Mouse (Mus musculus) bone marrow macrophage, adult 2 months (primary cell): Measurements from ENCODE around the gene Rhbdf2.

Experiments
- CTCF ChIP-seq: IDR thresholded peaks from 2 replicates; pipeline ENCODE4 v1.5.1; 2012; ENCODE audit warnings: low read depth, mild to moderate bottlenecking, low read length, moderate library complexity
- POLR2A ChIP-seq: IDR thresholded peaks from 2 replicates; pipeline ENCODE4 v1.6.1; 2012; ENCODE audit warnings: mild to moderate bottlenecking, low read depth, low read length, borderline replicate concordance

DNA sequence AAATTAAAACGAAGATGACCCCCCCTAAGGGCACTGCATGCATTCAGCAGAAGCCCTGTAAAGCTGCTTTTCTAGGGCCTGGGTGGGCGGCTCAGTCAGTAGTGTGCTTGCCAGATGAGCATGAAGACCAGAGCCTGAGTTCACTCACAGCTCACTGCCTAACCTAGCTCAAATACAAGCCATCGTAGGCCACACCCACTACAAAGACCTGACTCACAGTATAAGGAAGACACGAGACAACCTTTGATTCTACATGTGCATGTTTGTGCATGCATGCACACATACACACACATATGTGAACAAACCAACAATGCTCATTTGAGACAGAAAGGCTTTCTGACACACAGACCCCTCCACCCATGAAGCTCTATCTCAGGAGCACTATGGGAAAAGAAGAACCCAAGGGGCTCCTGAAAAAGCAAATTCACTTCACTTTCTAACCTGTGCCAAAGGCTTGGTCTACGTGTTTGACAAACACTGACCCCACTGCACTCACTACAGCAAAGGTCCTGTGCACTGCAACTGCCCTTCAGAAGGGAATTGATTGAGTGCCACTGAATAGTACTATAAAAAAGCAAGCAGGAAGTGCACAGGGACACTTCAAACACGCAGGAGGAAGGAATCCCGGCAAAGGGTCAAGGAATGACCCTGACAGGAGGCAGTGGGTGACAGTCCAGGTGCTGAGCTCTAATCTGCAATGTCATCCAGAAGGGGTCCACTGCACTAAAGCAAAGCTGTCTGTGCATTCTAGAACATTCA lies 61.4 kb downstream of the Rhbdf2 start:
- TF ChIP-seq CTCF (no peak), POLR2A (no peak)
